Mouse (Mus musculus) ES-Bruce4 (cell line): ENCODE results near the gene Vsx2. TPM values are rescaled to one million over a fixed set of nuclear protein-coding genes. Genes with fewer than 3 reads are reported as not detected.

Source experiments
- H3K27ac ChIP-seq: 2 replicates; pipeline ENCODE4 v1.5.1; 2012; ENCODE audit warnings: low read length, inconsistent platforms; ENCODE audit not compliant: insufficient read depth
- H3K27me3 ChIP-seq: 2 replicates; pipeline ENCODE4 v1.6.1; 2012; ENCODE audit warnings: mild to moderate bottlenecking, low read length, inconsistent platforms; ENCODE audit not compliant: control insufficient read depth, poor library complexity, insufficient read depth, severe bottlenecking
- H3K36me3 ChIP-seq: 2 replicates; pipeline ENCODE4 v1.6.1; 2012; ENCODE audit warnings: inconsistent platforms, mild to moderate bottlenecking, low read length, moderate library complexity; ENCODE audit not compliant: control insufficient read depth, poor library complexity, insufficient read depth, severe bottlenecking
- H3K4me1 ChIP-seq: one replicate; pipeline ENCODE4 v1.8.1; 2011; ENCODE audit warnings: low read length; ENCODE audit not compliant: control insufficient read depth, insufficient read depth
- H3K4me3 ChIP-seq: 2 replicates; pipeline ENCODE4 v1.5.1; 2011; ENCODE audit warnings: low read depth, mild to moderate bottlenecking, low read length
- H3K9ac ChIP-seq: 2 replicates; pipeline ENCODE4 v1.6.1; 2012; ENCODE audit warnings: low read depth, mild to moderate bottlenecking, inconsistent platforms; ENCODE audit not compliant: poor library complexity, severe bottlenecking
- H3K9me3 ChIP-seq: replicated peaks from 2 replicates; pipeline ENCODE4 v1.6.1; 2012; ENCODE audit warnings: mild to moderate bottlenecking, low read length, inconsistent platforms; ENCODE audit not compliant: control insufficient read depth, poor library complexity, insufficient read depth, severe bottlenecking
- CTCF ChIP-seq: IDR thresholded peaks from one replicate; pipeline ENCODE4 v1.8.1; 2011; ENCODE audit warnings: low read depth, low read length
- EP300 ChIP-seq: IDR thresholded peaks from 2 replicates; pipeline ENCODE4 v1.6.1; 2011; ENCODE audit warnings: low read depth, low read length; ENCODE audit not compliant: insufficient read depth
- POLR2A ChIP-seq: IDR thresholded peaks from one replicate; pipeline ENCODE4 v1.8.1; 2011; ENCODE audit warnings: low read length; ENCODE audit not compliant: insufficient read depth
- polyA plus RNA-seq: library from polyadenylated mRNA; stranded (reverse); fragments of >200 nt; gene quantifications from 2 replicates; pipeline ENCODE4 v1.2.4, GENCODE M21; 2011; ENCODE audit warnings: low read depth; ENCODE audit not compliant: missing spikeins, insufficient read depth, insufficient read length

Gene Vsx2
- polyA plus RNA-seq, 1 experiment = 0.18 TPM

DNA sequence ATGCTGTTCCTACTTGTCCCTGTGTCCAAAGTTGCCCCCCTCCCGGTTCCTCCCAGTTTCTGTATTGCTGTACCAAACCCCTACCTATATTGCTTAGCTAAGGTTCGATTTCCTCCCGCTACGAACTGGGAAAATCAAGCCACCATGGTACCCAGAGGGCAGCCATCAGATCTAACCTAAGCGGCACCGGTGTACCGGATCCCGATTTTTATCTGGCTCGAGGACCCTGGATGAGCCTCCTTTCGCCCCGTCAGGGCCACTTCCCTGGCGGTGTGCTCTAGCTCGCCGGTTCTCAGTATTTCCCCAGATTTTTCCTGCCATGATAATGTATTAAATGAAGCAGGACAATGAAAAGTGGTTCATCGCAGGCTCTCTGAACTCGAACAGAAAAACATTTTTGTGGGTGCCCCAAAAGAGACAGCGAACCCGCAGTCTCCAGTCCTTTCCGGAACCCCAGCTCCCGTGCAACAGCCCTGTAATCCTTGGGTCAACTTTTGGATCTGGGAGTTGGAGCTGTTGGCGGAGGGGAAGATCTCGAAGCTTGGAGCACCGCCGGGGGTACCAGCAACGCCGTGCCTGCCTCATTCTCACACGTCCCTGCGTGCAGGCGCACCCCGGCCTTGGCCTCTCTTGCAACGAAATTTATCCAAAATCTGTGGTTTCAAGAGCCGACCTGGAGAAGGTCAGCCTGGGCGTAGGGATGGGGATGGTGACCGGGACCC lies 1.3 kb downstream of the Vsx2 start:
- Histone ChIP-seq H3K9ac (peak overlapping the region; percentile 13; the same call in 1 of the 2 replicates), H3K4me3 (peak overlapping the region; percentile 50), H3K9me3 (no peaks in the 10 kb centered on the region), H3K36me3 (no peaks in the 10 kb centered on the region), H3K27ac (no peak overlapping the region), H3K27me3 (peaks cover 14% of the 10 kb centered on the region), H3K4me1 (no peaks in the 10 kb centered on the region)
- TF ChIP-seq POLR2A (no peak), EP300 (no peak), CTCF (no peak)

DNA sequence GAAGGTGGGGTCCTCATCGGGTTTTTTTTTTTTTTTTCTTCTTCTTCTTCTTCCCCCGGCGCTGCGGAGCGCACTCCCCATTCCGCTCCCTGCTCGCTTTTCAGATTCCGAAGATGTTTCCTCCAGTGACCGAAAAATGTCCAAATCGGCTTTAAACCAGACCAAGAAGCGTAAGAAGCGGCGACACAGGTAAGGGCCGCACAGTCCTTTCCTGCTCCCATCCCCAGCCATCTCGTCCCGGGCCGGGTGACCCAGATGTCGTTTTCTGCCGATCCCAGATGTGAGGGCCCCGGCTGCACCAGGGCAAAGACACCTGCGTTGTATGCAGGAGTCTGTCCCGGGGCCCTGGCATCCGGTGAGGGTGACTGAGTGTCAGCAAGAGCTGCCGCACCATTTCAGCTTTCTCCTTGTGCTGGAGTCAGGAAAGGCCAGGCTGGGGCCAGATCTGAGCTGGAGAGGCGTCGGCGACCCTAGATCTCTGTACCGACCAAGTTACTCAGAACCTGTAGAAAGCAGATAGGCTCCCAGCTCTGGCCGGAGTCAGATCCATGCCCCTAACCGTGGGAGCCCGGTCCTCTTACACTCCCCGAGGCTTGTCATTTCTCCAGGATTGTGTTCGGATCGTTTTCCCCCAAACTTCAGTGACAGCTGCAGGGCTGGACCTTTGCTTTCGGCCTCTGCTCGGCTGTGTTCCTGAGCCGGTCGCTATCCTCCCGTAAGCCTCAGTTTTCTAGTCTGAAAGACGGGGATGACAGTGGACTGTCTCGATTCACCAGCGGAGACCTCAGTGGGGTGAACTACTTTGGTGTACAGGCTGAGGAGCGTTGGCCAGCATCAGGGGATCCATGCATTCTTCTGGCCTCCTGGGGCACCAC lies 2.1 kb downstream of the Vsx2 start:
- H3K9ac ChIP-seq = peak overlapping the region; percentile 13
- no peaks in the 10 kb centered on the region for H3K4me1 ChIP-seq

DNA sequence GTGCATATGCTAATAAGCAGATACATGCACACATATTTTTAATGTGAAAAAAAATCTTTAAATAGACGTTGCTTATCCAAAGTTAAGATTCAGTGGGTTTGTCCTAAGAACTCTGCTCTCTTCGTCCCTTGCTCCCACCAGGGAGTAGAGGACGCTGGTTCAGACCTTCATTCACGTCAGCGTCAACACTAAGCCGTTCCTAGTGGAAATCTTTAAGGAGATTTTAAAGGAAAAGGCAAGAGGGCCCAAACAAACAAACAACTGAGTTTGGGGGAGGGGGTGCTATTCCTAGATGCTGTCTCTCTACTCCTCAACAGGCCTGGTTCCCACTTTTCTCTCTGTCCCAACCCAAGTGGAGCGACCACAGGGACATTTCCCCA lies 2.8 kb downstream of the Vsx2 start:
- Histone ChIP-seq H3K27me3 (peaks cover 14% of the 10 kb centered on the region), H3K9ac (no peak overlapping the region), H3K36me3 (no peaks in the 10 kb centered on the region), H3K4me1 (no peaks in the 10 kb centered on the region), H3K27ac (no peak overlapping the region), H3K4me3 (no peak overlapping the region), H3K9me3 (no peaks in the 10 kb centered on the region)
- no peak for TF ChIP-seq EP300
- no peak for TF ChIP-seq POLR2A
- TF ChIP-seq CTCF = no peak

More for the DNA sequence above, 2.1 kb downstream of the Vsx2 start:
- TF ChIP-seq POLR2A = no peak
- no peak for TF ChIP-seq CTCF
- TF ChIP-seq EP300 = no peak
- Histone ChIP-seq H3K4me3 (peak overlapping the region; percentile 50), H3K27me3 (peaks cover 14% of the 10 kb centered on the region), H3K27ac (no peak overlapping the region), H3K36me3 (no peaks in the 10 kb centered on the region), H3K9me3 (no peaks in the 10 kb centered on the region)

- H3K27ac ChIP-seq = no peak overlapping the region
Observed at GRCm38 (mm10) chr12:84573094-84573493, 3.5 kb downstream of the Vsx2 start.

GRCm38 (mm10) chr12:84577768-84578439 lies 8.3 kb downstream of the Vsx2 start:
- TF ChIP-seq POLR2A = no peak
- no peak for TF ChIP-seq EP300
- TF ChIP-seq CTCF = no peak
- no peaks in the 10 kb centered on the region for H3K9me3 ChIP-seq
- H3K36me3 ChIP-seq = no peaks in the 10 kb centered on the region
- no peak overlapping the region for H3K27ac ChIP-seq
- H3K4me3 ChIP-seq = no peak overlapping the region
- no peak overlapping the region for H3K9ac ChIP-seq
- no peaks in the 10 kb centered on the region for H3K27me3 ChIP-seq
- H3K4me1 ChIP-seq = no peaks in the 10 kb centered on the region

More at GRCm38 (mm10) chr12:84573094-84573493, 3.5 kb downstream of the Vsx2 start:
- Histone ChIP-seq H3K9me3 (no peaks in the 10 kb centered on the region), H3K4me3 (no peak overlapping the region), H3K27me3 (peaks cover 14% of the 10 kb centered on the region), H3K9ac (no peak overlapping the region), H3K4me1 (no peaks in the 10 kb centered on the region), H3K36me3 (no peaks in the 10 kb centered on the region)
- no peak for TF ChIP-seq CTCF
- no peak for TF ChIP-seq POLR2A
- no peak for TF ChIP-seq EP300
